Mouse (Mus musculus) CH12.LX (cell line): ENCODE data around the gene Slc2a4.

Experiments used
- CHD1 ChIP-seq: IDR thresholded peaks from 2 replicates; pipeline ENCODE4 v1.6.1; 2012; ENCODE audit warnings: low read depth, low read length, improper control_type of control experiment, inconsistent platforms
- CTCF ChIP-seq, 2 experiments: IDR thresholded peaks in 1 of 2; conservative IDR thresholded peaks in 1 of 2; 2 replicates each; pipeline ENCODE4 v1.5.1; 2011 to 2012; ENCODE audit warnings: low read depth in 2 of 2, low read length in 2 of 2, improper control_type of control experiment in 1 of 2, inconsistent platforms in 1 of 2, mild to moderate bottlenecking in 1 of 2, moderate library complexity in 1 of 2
- ETS1 ChIP-seq: conservative IDR thresholded peaks from 2 replicates; pipeline ENCODE4 v1.6.1; 2012; ENCODE audit warnings: low read depth, mild to moderate bottlenecking, inconsistent platforms, low read length, improper control_type of control experiment, moderate library complexity
- POLR2A ChIP-seq: IDR thresholded peaks from 2 replicates; pipeline ENCODE4 v1.6.1; 2011; ENCODE audit warnings: low read depth, mild to moderate bottlenecking, improper control_type of control experiment, low read length
- USF2 ChIP-seq: conservative IDR thresholded peaks from 2 replicates; pipeline ENCODE4 v1.6.1; 2011; ENCODE audit warnings: low read depth, low read length, improper control_type of control experiment

DNA sequence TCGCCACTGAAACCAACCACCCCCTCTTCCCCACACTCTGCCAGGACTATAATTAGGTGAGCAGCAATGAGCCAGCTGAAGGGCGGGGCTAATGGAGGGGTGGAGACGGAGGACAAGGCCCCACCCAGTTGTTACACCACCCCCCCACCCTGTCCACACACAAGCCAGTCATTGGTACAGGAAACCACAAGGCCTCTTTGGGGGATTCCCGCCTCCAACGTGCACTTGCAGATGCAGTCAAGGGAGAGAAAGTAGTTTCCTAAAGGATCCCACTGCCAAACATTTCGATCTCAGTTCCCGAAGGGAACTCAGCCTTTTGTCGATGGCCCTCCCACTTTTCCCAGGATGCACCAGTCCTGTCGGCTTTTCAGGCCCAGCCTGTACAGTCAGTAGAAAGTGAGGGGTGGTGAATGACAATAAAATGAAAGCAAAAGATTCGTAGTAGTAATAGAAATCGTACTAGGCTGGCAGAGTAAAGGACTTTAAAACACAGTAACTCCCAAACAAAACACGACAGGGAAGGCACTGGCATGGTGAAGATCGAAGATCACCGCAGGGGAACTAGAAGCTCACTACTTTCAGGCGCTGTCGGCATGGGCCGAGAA lies 28.2 kb downstream of the Slc2a4 start:
- TF ChIP-seq POLR2A (peak; percentile 87), CTCF (conservative IDR thresholded peaks at IDR 0.05 in 1 of 2, IDR thresholded peaks at IDR 0.05 in 1 of 2; ENCODE audit: low read depth in 2 of 2, low read length in 2 of 2) (no peak), CHD1 (no peak), ETS1 (peak; percentile 86), USF2 (no peak; the same call in 1 of the 2 replicates)
